Mouse (Mus musculus): ENCODE measurements around the gene Gm10778. TPM values are rescaled to one million over a fixed set of nuclear protein-coding genes. Genes with fewer than 3 reads are reported as not detected.

Gm10778 gene
- 11.0 TPM for polyA plus RNA-seq (2015; fragmentation: Illumina TruSeq; extraction: RNeasy Lipid Tissue Mini Kit (QIAGEN cat#74804); ENCODE audit: insufficient read depth, low replicate concordance)

GRCm38 (mm10) chr10:81648803-81649775, at the start of gene Gm10778:
TSS of gene Gm10778 (plus strand) at chr10:81649059.

DNA sequence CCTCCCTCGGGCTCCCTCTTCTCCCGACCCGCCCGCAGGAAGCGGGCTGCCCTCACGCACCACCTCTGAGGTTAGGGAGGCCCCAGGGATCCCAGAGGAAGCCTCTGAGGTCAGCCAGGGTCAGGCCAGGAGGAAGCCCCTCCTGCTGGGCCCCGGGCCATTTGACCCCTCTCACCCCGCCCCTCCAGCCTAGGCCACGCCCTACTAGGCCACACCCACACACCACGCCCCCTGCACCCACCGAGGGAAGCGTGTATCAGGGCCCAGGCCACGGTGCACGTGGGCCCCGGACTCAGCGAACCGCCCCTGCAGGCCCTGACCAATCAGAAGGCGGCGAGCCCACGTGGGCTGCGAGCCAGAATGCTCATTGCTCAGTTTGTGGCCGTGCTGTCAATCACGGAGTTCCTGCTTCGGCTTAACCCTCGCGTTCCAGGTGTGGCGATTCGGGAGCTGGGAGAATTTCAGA, 48.1 kb upstream of the Gm10778 start, which contains the start of gene Tle6:
Tle6 (minus strand) TSS at position 336 of the 466 bp plus-strand sequence.

DNA sequence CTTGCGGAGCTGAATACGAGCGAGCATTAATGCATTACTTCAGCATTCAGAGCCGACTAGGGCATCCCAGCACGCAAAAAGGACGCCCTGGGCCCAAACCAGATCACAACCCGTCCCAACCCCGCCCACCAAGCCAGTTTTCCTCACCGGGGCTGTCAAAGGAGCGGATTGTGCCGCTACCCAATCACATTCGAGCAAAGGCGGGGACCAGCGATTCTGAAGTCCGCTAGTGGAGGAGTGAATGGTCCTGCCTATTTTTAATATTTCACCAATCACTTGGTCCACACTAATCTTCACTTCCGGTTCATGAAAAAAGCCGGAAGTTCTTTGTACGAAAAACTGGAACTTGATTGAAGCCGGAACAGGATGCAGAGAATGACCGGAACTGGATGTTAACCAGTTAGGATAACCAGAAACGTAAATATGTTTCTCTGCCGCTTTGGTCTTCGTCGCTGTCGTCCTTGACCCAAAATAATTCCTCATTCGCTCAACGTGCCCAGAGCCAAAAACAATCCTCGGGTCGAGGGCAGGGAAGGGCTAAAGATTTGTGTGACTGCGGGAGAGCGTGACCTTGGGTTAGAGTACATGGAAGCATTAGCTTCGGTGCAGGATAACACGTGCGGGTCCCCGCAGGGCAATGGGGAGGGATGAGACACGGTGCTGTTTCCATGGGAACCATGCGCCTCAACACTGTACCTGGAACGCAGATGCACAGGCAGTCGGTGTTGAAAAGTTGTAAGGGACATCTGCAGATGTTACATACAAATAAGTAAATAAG, 42.7 kb upstream of the Gm10778 start, which contains the start of gene BC025920:
BC025920 (plus strand) TSS at position 297 of the 778 bp plus-strand sequence.

GRCm38 (mm10) chr10:81626994-81627835, 21.6 kb upstream of the Gm10778 start, which contains the start of gene Sirt6:
TSS of gene Sirt6 (minus strand) at chr10:81627797.

DNA sequence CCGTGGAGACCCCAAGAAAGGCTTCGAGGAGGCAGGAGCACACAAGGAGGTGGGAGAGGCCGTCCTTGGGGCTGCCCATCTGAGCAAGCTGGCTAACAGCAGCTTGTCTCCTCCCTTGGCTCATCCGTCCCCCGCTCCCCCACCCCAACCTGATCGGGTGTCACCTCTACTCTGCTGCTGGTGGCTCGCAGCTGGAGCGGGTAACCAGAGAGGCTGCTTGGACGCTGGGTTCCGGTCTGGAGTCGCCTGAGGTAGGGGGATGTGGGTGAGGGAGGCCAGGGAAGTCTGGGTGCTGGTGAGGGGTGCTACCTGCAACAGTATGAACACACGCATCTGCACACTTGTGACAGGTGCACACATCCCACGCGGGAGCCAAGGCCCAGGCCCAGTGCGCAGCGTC, 20.5 kb upstream of the Gm10778 start, which contains the start of gene Ankrd24:
Ankrd24 (plus strand) TSS at position 151 of the 400 bp plus-strand sequence.

DNA sequence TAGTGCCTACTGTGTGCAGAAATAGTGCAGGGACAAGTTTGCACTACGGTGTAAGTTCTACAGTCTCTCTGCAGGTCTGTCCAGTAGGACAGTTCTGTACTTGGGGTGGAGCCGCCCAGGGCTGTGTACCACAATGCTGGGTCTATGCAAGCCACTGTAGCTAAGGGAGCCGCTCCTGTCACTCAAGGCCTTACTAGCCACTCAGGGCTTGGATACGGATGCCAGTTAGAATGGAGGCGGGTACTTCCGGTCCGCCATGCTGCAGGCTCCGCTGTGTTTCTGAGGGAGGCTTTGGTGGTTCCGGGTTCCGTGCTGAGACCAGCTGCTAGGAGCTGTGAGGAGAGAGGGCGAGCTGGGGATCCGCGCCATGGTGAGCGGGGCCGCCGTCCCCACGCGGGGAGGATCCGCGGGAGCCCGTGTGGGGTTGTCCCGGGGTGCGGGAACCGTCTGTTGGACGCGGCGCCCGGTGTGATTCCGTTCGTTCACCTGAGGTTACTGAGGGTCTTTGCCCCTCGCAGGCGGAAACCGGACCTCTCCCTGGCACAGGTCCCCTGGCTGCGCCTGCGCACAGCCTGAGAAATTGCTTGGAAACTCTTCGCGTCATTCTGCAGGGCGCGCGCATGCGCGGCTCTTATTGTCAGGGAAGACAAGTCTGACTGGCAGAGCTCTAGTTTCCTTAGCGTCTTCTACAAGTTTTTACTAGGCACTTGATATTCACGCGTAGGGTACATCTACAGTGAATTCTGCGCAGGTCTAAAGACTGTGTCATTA, 55.9 kb downstream of the Gm10778 start, which contains the start of gene Zfp433:
Zfp433 (plus strand) TSS at position 295 of the 771 bp plus-strand sequence.

Other genes starting within 250 kb of the Gm10778 start
- 9.4 TPM for gene Nfic, start 193.4 kb upstream of the Gm10778 start, polyA plus RNA-seq (2015; fragmentation: Illumina TruSeq; extraction: RNeasy Lipid Tissue Mini Kit (QIAGEN cat#74804); ENCODE audit: insufficient read depth, low replicate concordance)
- gene Celf5, start 166.3 kb upstream of the Gm10778 start, polyA plus RNA-seq (2015; fragmentation: Illumina TruSeq; extraction: RNeasy Lipid Tissue Mini Kit (QIAGEN cat#74804); ENCODE audit: insufficient read depth, low replicate concordance) = 0.15 TPM
- 27.7 TPM for gene Ncln, start 152.7 kb upstream of the Gm10778 start, polyA plus RNA-seq (2015; fragmentation: Illumina TruSeq; extraction: RNeasy Lipid Tissue Mini Kit (QIAGEN cat#74804); ENCODE audit: insufficient read depth, low replicate concordance)
- gene S1pr4, start 148.9 kb upstream of the Gm10778 start, polyA plus RNA-seq (2015; fragmentation: Illumina TruSeq; extraction: RNeasy Lipid Tissue Mini Kit (QIAGEN cat#74804); ENCODE audit: insufficient read depth, low replicate concordance) = 15.6 TPM
- gene Gna15, start 124.8 kb upstream of the Gm10778 start, polyA plus RNA-seq (2015; fragmentation: Illumina TruSeq; extraction: RNeasy Lipid Tissue Mini Kit (QIAGEN cat#74804); ENCODE audit: insufficient read depth, low replicate concordance) = 9.4 TPM
- 15.2 TPM for gene Gna11, start 103.9 kb upstream of the Gm10778 start, polyA plus RNA-seq (2015; fragmentation: Illumina TruSeq; extraction: RNeasy Lipid Tissue Mini Kit (QIAGEN cat#74804); ENCODE audit: insufficient read depth, low replicate concordance)
- 105 TPM for gene Aes, start 89.6 kb upstream of the Gm10778 start, polyA plus RNA-seq (2015; fragmentation: Illumina TruSeq; extraction: RNeasy Lipid Tissue Mini Kit (QIAGEN cat#74804); ENCODE audit: insufficient read depth, low replicate concordance)
- gene Tle2, start 74.5 kb upstream of the Gm10778 start, polyA plus RNA-seq (2015; fragmentation: Illumina TruSeq; extraction: RNeasy Lipid Tissue Mini Kit (QIAGEN cat#74804); ENCODE audit: insufficient read depth, low replicate concordance) = 17.3 TPM
- 3.2 TPM for gene Tle6, start 48.0 kb upstream of the Gm10778 start, polyA plus RNA-seq (2015; fragmentation: Illumina TruSeq; extraction: RNeasy Lipid Tissue Mini Kit (QIAGEN cat#74804); ENCODE audit: insufficient read depth, low replicate concordance)
- 9.3 TPM for gene BC025920, start 42.8 kb upstream of the Gm10778 start, polyA plus RNA-seq (2015; fragmentation: Illumina TruSeq; extraction: RNeasy Lipid Tissue Mini Kit (QIAGEN cat#74804); ENCODE audit: insufficient read depth, low replicate concordance)
- gene Sirt6, start 21.3 kb upstream of the Gm10778 start, polyA plus RNA-seq (2015; fragmentation: Illumina TruSeq; extraction: RNeasy Lipid Tissue Mini Kit (QIAGEN cat#74804); ENCODE audit: insufficient read depth, low replicate concordance) = 4.4 TPM
- gene Ankrd24, start 20.5 kb upstream of the Gm10778 start, polyA plus RNA-seq (2015; fragmentation: Illumina TruSeq; extraction: RNeasy Lipid Tissue Mini Kit (QIAGEN cat#74804); ENCODE audit: insufficient read depth, low replicate concordance) = 7.0 TPM
- gene Zfp433, start 55.8 kb downstream of the Gm10778 start, polyA plus RNA-seq (2015; fragmentation: Illumina TruSeq; extraction: RNeasy Lipid Tissue Mini Kit (QIAGEN cat#74804); ENCODE audit: insufficient read depth, low replicate concordance) = 14.4 TPM
- 8.9 TPM for gene Gm3055, start 122.1 kb downstream of the Gm10778 start, polyA plus RNA-seq (2015; fragmentation: Illumina TruSeq; extraction: RNeasy Lipid Tissue Mini Kit (QIAGEN cat#74804); ENCODE audit: insufficient read depth, low replicate concordance)
- gene Gm4767, start 163.1 kb downstream of the Gm10778 start, polyA plus RNA-seq (2015; fragmentation: Illumina TruSeq; extraction: RNeasy Lipid Tissue Mini Kit (QIAGEN cat#74804); ENCODE audit: insufficient read depth, low replicate concordance) = 4.7 TPM
- 11.3 TPM for gene Gm32687, start 214.9 kb downstream of the Gm10778 start, polyA plus RNA-seq (2015; fragmentation: Illumina TruSeq; extraction: RNeasy Lipid Tissue Mini Kit (QIAGEN cat#74804); ENCODE audit: insufficient read depth, low replicate concordance)